Mouse (Mus musculus): Measurements from ENCODE around the gene Rnf31.

DNA sequence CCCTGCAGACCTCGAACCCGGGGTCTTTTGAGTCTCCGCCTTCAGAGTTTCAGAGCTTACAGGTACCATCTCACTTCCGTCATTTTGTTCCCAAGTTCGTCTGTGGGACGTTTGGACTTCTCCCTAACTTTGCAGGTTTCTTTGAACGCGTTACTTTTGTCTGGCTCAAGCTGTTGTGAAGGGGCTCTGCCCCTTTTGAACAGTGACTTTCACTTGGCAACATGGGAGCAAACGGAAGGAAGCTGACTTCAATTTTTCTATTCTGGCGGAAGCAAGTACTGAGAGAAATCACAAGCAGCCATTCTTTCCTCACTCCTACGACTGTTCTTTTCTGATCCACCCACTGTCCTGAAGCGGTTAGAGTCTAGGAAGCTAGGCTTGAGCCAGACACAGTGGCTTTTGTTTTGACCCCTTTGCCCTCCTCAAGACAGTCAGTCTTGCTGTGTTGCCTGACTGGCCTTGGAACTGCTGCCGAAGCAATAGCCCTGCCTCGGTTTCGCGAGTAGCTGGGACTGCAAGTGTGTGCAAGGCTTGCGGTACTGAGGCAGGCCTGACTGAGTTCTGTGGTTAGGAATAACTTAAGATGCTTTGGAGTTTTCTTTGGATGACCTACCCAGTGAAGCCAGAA is 52.9 kb downstream of the Rnf31 start:
- no peak for TF ChIP-seq CTCF (IDR thresholded peaks at IDR 0.05; ENCODE audit: low read depth)
- TF ChIP-seq EP300 (IDR thresholded peaks at IDR 0.05; ENCODE audit: low read depth) = no peak

Data from liver, embryonic 14.5 days (tissue).